Mouse (Mus musculus) ES-Bruce4 (cell line): Measurements from ENCODE around the gene Tmem120b.

ENCODE experiments used
- CTCF ChIP-seq: IDR thresholded peaks from one replicate; pipeline ENCODE4 v1.8.1; 2011; ENCODE audit warnings: low read depth, low read length
- EP300 ChIP-seq: IDR thresholded peaks from 2 replicates; pipeline ENCODE4 v1.6.1; 2011; ENCODE audit warnings: low read depth, low read length; ENCODE audit not compliant: insufficient read depth
- POLR2A ChIP-seq: IDR thresholded peaks from one replicate; pipeline ENCODE4 v1.8.1; 2011; ENCODE audit warnings: low read length; ENCODE audit not compliant: insufficient read depth

- TF ChIP-seq CTCF (no peak), POLR2A (no peak), EP300 (no peak)
Observed at GRCm38 (mm10) chr5:123049271-123049670, 18.9 kb upstream of the Tmem120b start.
